Mouse (Mus musculus) CH12.LX (cell line): ENCODE results near the gene Acer3. TPM values are rescaled to one million over a fixed set of nuclear protein-coding genes. Genes with fewer than 3 reads are reported as not detected.

Experiments used
- DNase-seq: peaks from one replicate; pipeline ENCODE4 v3.0.0-alpha.2; 2013; ENCODE audit errors: extremely low read depth
- H3K27ac ChIP-seq: 2 replicates; pipeline ENCODE4 v1.5.1; 2012; ENCODE audit warnings: low read depth, mild to moderate bottlenecking, control low read depth, moderate library complexity; ENCODE audit not compliant: insufficient read depth
- H3K27me3 ChIP-seq: replicated peaks from 2 replicates; pipeline ENCODE3; 2012; ENCODE audit warnings: inconsistent platforms
- H3K36me3 ChIP-seq, 2 experiments: replicated peaks in 1 of 2; 2 replicates each; pipeline versions ENCODE3 to v1.6.1; 2012; ENCODE audit warnings: inconsistent platforms in 1 of 2, low read length in 1 of 2, mild to moderate bottlenecking in 1 of 2, mixed read lengths in 1 of 2, moderate library complexity in 1 of 2; ENCODE audit not compliant: control insufficient read depth in 1 of 2, insufficient read depth in 1 of 2
- H3K4me1 ChIP-seq, 2 experiments: 2 replicates each; pipeline ENCODE4 v1.6.1; 2012; ENCODE audit warnings: inconsistent platforms in 1 of 2, moderate library complexity in 1 of 2; ENCODE audit not compliant: insufficient read depth in 2 of 2, control insufficient read depth in 1 of 2
- H3K4me2 ChIP-seq: 2 replicates; pipeline ENCODE4 v1.6.1; 2012; ENCODE audit warnings: low read depth, mild to moderate bottlenecking, control low read depth; ENCODE audit not compliant: poor library complexity, insufficient read depth, severe bottlenecking
- H3K4me3 ChIP-seq, 3 experiments: fragments of 150-350 bp in 1 of 3; sonication (generic) in 1 of 3; replicated peaks in 1 of 3; 2 replicates each; pipeline versions ENCODE3 to v1.5.1; 2011 to 2012; ENCODE audit warnings: low read depth in 2 of 3, low read length in 2 of 3, mild to moderate bottlenecking in 2 of 3, moderate library complexity in 2 of 3, control low read depth in 1 of 3, improper control_type of control experiment in 1 of 3, inconsistent platforms in 1 of 3, mixed read lengths in 1 of 3; ENCODE audit not compliant: poor library complexity in 1 of 3
- H3K79me2 ChIP-seq: replicated peaks from 2 replicates; pipeline ENCODE4 v1.6.1; 2012; ENCODE audit warnings: mild to moderate bottlenecking, moderate library complexity; ENCODE audit not compliant: control insufficient read depth, poor library complexity, insufficient read depth, severe bottlenecking; ENCODE audit errors: extremely low read depth
- H3K9ac ChIP-seq: 2 replicates; pipeline ENCODE4 v1.6.1; 2012; ENCODE audit warnings: low read depth, mild to moderate bottlenecking, control low read depth, moderate library complexity; ENCODE audit not compliant: insufficient read depth
- H3K9me3 ChIP-seq: replicated peaks from 2 replicates; pipeline ENCODE3; 2012; ENCODE audit warnings: low read length, inconsistent platforms, mixed read lengths
- CHD2 ChIP-seq: IDR thresholded peaks from 2 replicates; pipeline ENCODE4 v1.6.1; 2011; ENCODE audit warnings: low read length, improper control_type of control experiment
- CTCF ChIP-seq, 2 experiments: IDR thresholded peaks in 1 of 2; conservative IDR thresholded peaks in 1 of 2; 2 replicates each; pipeline ENCODE4 v1.5.1; 2011 to 2012; ENCODE audit warnings: low read depth in 2 of 2, low read length in 2 of 2, improper control_type of control experiment in 1 of 2, inconsistent platforms in 1 of 2, mild to moderate bottlenecking in 1 of 2, moderate library complexity in 1 of 2
- E2F4 ChIP-seq: IDR thresholded peaks from 2 replicates; pipeline ENCODE4 v1.6.1; 2011; ENCODE audit warnings: low read depth, low read length, improper control_type of control experiment; ENCODE audit not compliant: insufficient replicate concordance
- GABPA ChIP-seq: IDR thresholded peaks from 2 replicates; pipeline ENCODE4 v1.6.1; 2012; ENCODE audit warnings: low read depth, low read length, improper control_type of control experiment, inconsistent platforms; ENCODE audit not compliant: insufficient replicate concordance
- HCFC1 ChIP-seq: IDR thresholded peaks from 2 replicates; pipeline ENCODE4 v1.6.1; 2012; ENCODE audit warnings: low read depth, mild to moderate bottlenecking, inconsistent platforms, low read length, improper control_type of control experiment
- JUND ChIP-seq: conservative IDR thresholded peaks from 2 replicates; pipeline ENCODE4 v1.6.1; 2011; ENCODE audit warnings: low read depth, low read length, improper control_type of control experiment
- MAFK ChIP-seq: IDR thresholded peaks from 2 replicates; pipeline ENCODE4 v1.6.1; 2011; ENCODE audit warnings: low read length, improper control_type of control experiment; ENCODE audit not compliant: insufficient replicate concordance
- MAX ChIP-seq: IDR thresholded peaks from 2 replicates; pipeline ENCODE4 v1.6.1; 2011; ENCODE audit warnings: low read length, improper control_type of control experiment
- MAZ ChIP-seq: IDR thresholded peaks from 2 replicates; pipeline ENCODE4 v1.6.1; 2012; ENCODE audit warnings: low read depth, mild to moderate bottlenecking, inconsistent platforms, low read length, improper control_type of control experiment, moderate library complexity
- MEF2A ChIP-seq: IDR thresholded peaks from 2 replicates; pipeline ENCODE4 v1.6.1; 2014; ENCODE audit warnings: low read depth, mild to moderate bottlenecking, inconsistent platforms, low read length, improper control_type of control experiment, borderline replicate concordance
- MXI1 ChIP-seq: IDR thresholded peaks from 2 replicates; pipeline ENCODE4 v1.6.1; 2011; ENCODE audit warnings: mild to moderate bottlenecking, low read depth, low read length, improper control_type of control experiment
- MYC ChIP-seq: IDR thresholded peaks from 2 replicates; pipeline ENCODE4 v1.6.1; 2011; ENCODE audit warnings: low read depth, mild to moderate bottlenecking, improper control_type of control experiment, low read length
- NELFE ChIP-seq: IDR thresholded peaks from 2 replicates; pipeline ENCODE4 v1.6.1; 2011; ENCODE audit warnings: low read depth, low read length, improper control_type of control experiment
- NRF1 ChIP-seq: IDR thresholded peaks from 2 replicates; pipeline ENCODE4 v1.6.1; 2014; ENCODE audit warnings: low read depth, mild to moderate bottlenecking, inconsistent platforms, low read length, improper control_type of control experiment, moderate library complexity
- POLR2A ChIP-seq: IDR thresholded peaks from 2 replicates; pipeline ENCODE4 v1.6.1; 2011; ENCODE audit warnings: low read depth, mild to moderate bottlenecking, improper control_type of control experiment, low read length
- POLR2AphosphoS2 ChIP-seq: IDR thresholded peaks from 2 replicates; pipeline ENCODE4 v1.6.1; 2011; ENCODE audit warnings: low read depth, low read length, improper control_type of control experiment
- RAD21 ChIP-seq: IDR thresholded peaks from 2 replicates; pipeline ENCODE4 v1.6.1; 2011; ENCODE audit warnings: low read depth, mild to moderate bottlenecking, low read length, improper control_type of control experiment, moderate library complexity
- RCOR1 ChIP-seq: conservative IDR thresholded peaks from 2 replicates; pipeline ENCODE4 v1.6.1; 2012; ENCODE audit warnings: low read depth, mild to moderate bottlenecking, inconsistent platforms, low read length, improper control_type of control experiment
- TBP ChIP-seq: conservative IDR thresholded peaks from 2 replicates; pipeline ENCODE4 v1.6.1; 2011; ENCODE audit warnings: low read depth, low read length, improper control_type of control experiment
- TCF12 ChIP-seq: IDR thresholded peaks from 2 replicates; pipeline ENCODE4 v1.6.1; 2014; ENCODE audit warnings: low read depth, mild to moderate bottlenecking, inconsistent platforms, low read length, improper control_type of control experiment
- USF2 ChIP-seq: conservative IDR thresholded peaks from 2 replicates; pipeline ENCODE4 v1.6.1; 2011; ENCODE audit warnings: low read depth, low read length, improper control_type of control experiment
- ZC3H11A ChIP-seq: IDR thresholded peaks from 2 replicates; pipeline ENCODE4 v1.6.1; 2012; ENCODE audit warnings: low read depth, mild to moderate bottlenecking, inconsistent platforms, low read length, improper control_type of control experiment
- ZMIZ1 ChIP-seq: IDR thresholded peaks from 2 replicates; pipeline ENCODE4 v1.6.1; 2012; ENCODE audit warnings: low read depth, mild to moderate bottlenecking, inconsistent platforms, low read length, improper control_type of control experiment
- ZNF384 ChIP-seq: IDR thresholded peaks from 2 replicates; pipeline ENCODE4 v1.6.1; 2012; ENCODE audit warnings: low read depth, low read length, improper control_type of control experiment, inconsistent platforms
- dilution Hi-C: fragments of 300-500 bp; cut with MboI; formaldehyde crosslinking; loops from 2 replicates; pipeline ENCODE4 v1.14.3; 2020; ENCODE audit warnings: low sequenced_read_pairs; ENCODE audit not compliant: extremely low pct_unique_long_range_greater_than_20kb, extremely low pct_ligation_motif_present
- in situ Hi-C: fragments of 300-500 bp; cut with MboI; formaldehyde crosslinking; loops from 3 replicates; pipeline ENCODE4 v1.14.3; 2019; ENCODE audit warnings: low sequenced_read_pairs, low pct_ligation_motif_present, low pct_unique_long_range_greater_than_20kb, mixed read lengths
- polyA plus RNA-seq: library from polyadenylated mRNA; unstranded; fragments of >175 nt; gene quantifications from 2 replicates; pipeline ENCODE4 v1.2.1, GENCODE M21; 2012; ENCODE audit warnings: low read depth; ENCODE audit not compliant: insufficient read length
- total RNA-seq, 2 experiments: library from RNA; depleted of rRNA; stranded (reverse); fragments of 300-350 nt in 1 of 2; fragments of >200 nt in 1 of 2; gene quantifications; 2 replicates each; pipeline ENCODE4 v1.2.3; 2012 to 2014

Acer3 gene
- total and polyA plus RNA-seq, 3 experiments = 10.7 to 16.6 (median 14.4) TPM

GRCm38 (mm10) chr7:98216713-98217112 is 104.3 kb downstream of the Acer3 start:
- in situ Hi-C loops = no loop called here
- TF ChIP-seq ZNF384 (no peak), MEF2A (no peak), CHD2 (no peak), ZMIZ1 (no peak), TBP (no peak), HCFC1 (no peak), NELFE (no peak), RCOR1 (no peak), MXI1 (no peak), GABPA (no peak), MAZ (no peak), RAD21 (no peak), POLR2A (no peak), MAFK (no peak), MAX (no peak), TCF12 (no peak), E2F4 (no peak), POLR2AphosphoS2 (no peak), CTCF (conservative IDR thresholded peaks at IDR 0.05 in 1 of 2, IDR thresholded peaks at IDR 0.05 in 1 of 2; ENCODE audit: low read depth in 2 of 2, low read length in 2 of 2) (no peak), ZC3H11A (no peak)

GRCm38 (mm10) chr7:98202946-98203345 is 118.1 kb downstream of the Acer3 start:
- dilution Hi-C loops = no loop called here
- in situ Hi-C loops = no loop called here
- DNase-seq = no peak
- no peaks in the 10 kb centered on the region for H3K9me3 ChIP-seq
- no peak overlapping the region for H3K4me2 ChIP-seq
- H3K4me1 ChIP-seq = no peaks in the 10 kb centered on the region
- no peak overlapping the region for H3K27ac ChIP-seq
- TF ChIP-seq NELFE = no peak
- TF ChIP-seq GABPA = no peak
- no peak for TF ChIP-seq TCF12
- no peak for TF ChIP-seq RCOR1
- no peak for TF ChIP-seq MYC
- TF ChIP-seq USF2 = no peak
- TF ChIP-seq HCFC1 = no peak
- TF ChIP-seq JUND = no peak
- no peak for TF ChIP-seq E2F4
- TF ChIP-seq NRF1 = no peak
- TF ChIP-seq MAX = no peak
- no peak for TF ChIP-seq ZMIZ1
- TF ChIP-seq ZNF384 = no peak
- H3K79me2 ChIP-seq = no peaks in the 10 kb centered on the region
- H3K36me3 ChIP-seq = no peaks in the 10 kb centered on the region
- H3K9ac ChIP-seq = no peak overlapping the region
- no peaks in the 10 kb centered on the region for H3K27me3 ChIP-seq
- H3K4me3 ChIP-seq = no peak overlapping the region

More at GRCm38 (mm10) chr7:98216713-98217112, 104.3 kb downstream of the Acer3 start:
- H3K27ac ChIP-seq = no peak overlapping the region
- H3K4me3 ChIP-seq = no peak overlapping the region
- no peaks in the 10 kb centered on the region for H3K9me3 ChIP-seq
- dilution Hi-C loops = no loop called here
- no peak overlapping the region for H3K4me2 ChIP-seq
- no peak overlapping the region for H3K9ac ChIP-seq
- H3K4me1 ChIP-seq = no peaks in the 10 kb centered on the region
- H3K36me3 ChIP-seq = peaks cover 0 to 7% of the 10 kb centered on the region in 2 experiments
- no peaks in the 10 kb centered on the region for H3K27me3 ChIP-seq
- H3K79me2 ChIP-seq = no peaks in the 10 kb centered on the region
- DNase-seq = no peak
